Mouse (Mus musculus) mouse embryonic stem cell (cell line): Measurements from ENCODE around the gene F12.
"Not testable (repeated sequence)": the region's sequence is repeated elsewhere in the genome, so short reads cannot be mapped to it uniquely, and the experiment has no call there.

Experiments
- in situ Hi-C, 2 experiments: fragments of 300-500 bp; cut with MboI; formaldehyde crosslinking; loops; 1 replicate in 1 of 2; 3 replicates in 1 of 2; pipeline ENCODE4 v1.14.3; 2019 to 2020; ENCODE audit warnings: low sequenced_read_pairs in 2 of 2, low pct_unique_long_range_greater_than_20kb in 1 of 2, mixed read lengths in 1 of 2; ENCODE audit not compliant: unreplicated experiment in 1 of 2

F12 gene

DNA sequence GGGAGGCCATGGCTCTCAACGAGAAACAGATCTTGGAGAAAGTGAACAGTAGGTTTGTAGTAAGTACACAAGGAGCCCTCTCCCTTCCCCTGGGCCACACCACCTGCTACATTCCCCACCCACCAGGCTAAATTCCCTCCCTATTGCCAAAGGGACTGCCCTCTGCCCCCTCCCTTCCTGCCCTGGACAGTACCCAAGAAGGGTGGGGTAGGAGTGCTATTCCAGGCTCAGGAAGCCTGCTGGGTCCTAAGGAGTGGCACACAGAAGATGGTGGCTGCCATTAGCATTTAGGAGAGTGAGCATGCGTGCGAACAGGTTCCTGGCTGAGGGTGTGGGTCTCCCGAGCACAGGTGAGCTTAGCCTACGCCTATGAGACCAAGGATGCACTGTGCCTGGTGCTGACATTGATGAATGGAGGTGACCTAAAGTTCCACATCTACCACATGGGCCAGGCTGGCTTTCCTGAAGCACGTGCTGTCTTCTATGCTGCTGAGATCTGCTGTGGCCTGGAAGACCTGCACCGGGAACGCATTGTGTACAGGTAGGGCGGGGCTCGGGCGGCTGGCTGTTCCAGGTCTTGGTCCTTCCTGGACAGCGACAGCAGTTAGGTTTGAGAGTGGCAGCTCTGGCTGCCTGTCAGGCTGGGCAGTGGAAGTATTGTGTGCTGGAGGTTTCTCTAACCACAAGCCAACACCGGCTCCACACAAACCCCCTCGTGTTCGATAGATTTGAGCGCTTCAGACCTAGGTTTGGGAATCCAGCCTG, 25.4 kb upstream of the F12 start:
- in situ Hi-C loops = no loop called here

- in situ Hi-C loops = no loop called here
Measured at GRCm38 (mm10) chr13:55451296-55451695, 24.7 kb upstream of the F12 start.

GRCm38 (mm10) chr13:55450511-55450980, 24.0 kb upstream of the F12 start:
- in situ Hi-C loops = no loop called here

DNA sequence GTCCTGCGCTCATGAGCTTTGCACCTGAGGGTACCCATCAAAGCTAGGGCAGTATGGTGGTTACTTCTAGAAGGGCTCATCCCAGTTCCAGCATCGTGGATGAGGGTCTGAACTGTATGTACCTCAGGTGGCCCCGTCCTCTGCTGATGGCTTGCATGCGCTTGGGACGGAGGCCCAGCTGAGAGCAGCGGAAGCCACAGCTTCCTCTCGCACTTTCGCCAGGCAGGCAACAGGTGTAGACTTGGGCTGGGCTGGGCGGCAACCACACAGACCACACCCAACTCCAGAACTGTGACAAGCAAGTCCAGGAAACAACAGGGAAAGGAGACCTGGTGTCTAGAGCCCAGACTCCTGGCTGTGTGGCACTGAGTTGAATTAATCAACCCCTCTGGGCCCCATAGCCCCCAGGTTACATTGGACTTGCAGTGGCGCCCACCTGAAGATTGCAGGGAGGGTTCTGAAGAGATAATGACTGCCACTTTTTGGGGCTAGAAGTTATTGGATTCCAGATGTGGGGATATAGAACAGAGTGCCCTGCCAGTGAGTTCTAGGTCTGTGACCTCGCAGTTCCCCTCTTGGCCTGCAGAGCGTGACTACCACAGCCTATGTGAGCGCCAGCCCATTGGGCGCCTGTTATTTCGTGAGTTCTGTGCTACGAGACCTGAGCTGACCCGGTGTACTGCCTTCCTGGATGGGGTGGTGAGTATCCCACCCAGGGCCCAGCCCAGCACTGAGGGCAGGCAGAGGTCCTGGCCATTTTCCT, 23.3 kb upstream of the F12 start:
- in situ Hi-C loops = no loop called here

DNA sequence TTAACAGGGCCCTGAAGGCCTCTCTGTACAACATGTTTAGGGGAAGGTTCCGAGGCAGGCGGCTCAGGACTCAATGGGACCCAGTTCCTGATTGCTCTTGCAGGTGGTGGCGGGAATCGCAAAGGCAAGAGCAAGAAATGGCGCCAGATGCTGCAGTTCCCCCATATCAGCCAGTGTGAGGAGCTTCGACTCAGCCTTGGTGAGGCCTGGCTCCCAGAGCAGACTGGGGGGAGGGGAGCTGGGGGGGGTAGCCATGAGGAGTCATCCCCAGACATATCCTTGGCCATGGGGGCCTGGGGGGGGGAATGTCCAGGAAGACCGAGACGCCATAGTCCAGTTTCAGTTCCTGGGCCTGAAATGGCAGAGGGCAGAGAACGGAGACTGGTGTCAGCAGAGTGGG, 22.6 kb upstream of the F12 start:
- in situ Hi-C loops = no loop called here

DNA sequence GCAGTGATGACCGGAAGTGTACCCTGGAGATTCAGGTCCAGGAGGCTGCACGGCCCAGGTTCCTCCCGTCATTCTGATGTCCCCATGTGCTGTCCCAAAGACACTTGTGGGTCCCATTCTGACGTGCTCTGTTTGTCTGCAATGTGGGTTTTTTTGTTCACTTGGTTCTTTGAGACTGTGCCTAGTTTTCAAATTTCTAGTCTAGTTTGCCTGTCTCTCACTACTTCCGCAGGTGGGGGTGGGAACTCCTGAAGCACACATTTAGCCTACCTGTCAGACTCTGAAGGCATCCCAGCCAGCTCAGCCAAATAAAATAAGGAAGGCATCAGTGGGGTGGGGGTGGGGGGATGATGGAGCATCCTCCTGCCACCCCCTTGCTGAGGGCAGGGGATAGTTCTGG, 21.5 kb upstream of the F12 start:
- in situ Hi-C loops = no loop called here

DNA sequence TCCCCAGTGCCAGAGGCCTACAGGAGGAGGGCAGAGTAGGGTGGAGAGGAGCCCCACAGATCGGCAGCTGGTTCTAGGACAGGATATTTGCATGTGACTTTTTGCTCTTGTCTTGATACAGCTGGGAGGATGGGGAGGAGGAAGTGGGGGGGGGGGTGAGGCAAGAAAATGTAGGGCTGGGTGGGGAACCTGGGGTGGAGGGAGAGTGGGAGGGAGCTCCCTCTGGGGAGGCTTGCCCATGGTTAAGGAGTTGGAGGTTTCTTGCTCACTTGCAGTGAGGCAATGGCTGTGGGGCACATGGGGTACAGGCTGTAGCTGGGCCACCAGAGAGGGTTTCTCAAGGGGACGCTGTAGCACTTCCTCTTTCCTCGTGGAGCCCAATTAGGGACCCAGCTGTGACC, 20.9 kb upstream of the F12 start:
- in situ Hi-C loops = no loop called here

DNA sequence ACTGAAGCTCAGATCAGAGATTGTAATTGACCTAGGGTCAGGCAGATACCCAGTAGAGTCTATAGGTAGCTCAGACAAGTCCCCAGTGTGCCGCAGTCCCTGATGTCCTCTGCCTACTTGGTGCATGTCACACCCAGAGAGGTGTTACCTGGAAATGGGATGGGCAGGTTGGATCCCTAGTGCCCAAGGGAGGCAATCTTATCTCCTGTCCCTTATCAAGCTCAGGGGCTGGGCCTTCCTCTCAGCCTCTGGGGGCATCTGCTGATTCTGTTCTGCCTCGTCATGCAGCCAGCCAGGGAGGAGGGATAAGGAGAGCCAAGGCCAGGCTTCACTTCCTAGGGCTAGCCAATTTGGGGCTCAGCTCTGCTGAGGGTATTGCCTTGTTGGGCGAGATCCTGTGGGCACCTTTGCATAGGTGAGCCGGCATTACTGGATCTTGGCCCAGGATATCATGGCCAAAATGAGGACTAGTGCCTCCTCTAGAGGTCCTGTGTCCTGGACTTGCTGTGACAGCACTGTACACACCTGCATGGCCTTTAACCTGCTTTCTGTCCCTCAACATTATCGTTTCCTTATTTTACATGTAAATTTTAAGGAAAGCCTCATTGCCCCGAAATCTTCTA, 20.0 kb upstream of the F12 start:
- in situ Hi-C loops = no loop called here

- in situ Hi-C loops = no loop called here
Measured at GRCm38 (mm10) chr13:55445361-55446091, 18.9 kb upstream of the F12 start.

DNA sequence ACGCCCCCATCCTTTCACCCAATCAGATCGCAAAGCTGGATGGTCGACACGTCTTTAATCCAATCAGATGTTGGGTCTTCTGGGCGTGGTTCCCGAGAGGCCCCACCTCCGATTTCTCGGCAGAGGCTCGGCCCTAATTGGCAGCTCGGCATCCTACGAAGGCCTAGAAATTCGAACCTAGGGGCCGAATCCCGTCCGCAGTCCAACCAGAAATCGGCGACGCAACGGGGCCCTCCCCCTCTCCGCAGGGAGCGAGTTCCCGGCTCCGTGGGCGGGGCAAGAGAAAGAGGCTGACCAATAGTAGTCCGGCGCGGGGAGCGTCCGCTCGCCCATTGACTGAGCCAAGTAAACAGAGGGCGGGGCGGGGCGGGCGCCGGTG, 18.3 kb upstream of the F12 start, which contains the start of gene Grk6:
Gene Grk6, plus strand, starts transcription at position 136 of the 379 bp plus-strand sequence.
- in situ Hi-C loops = no loop called here

DNA sequence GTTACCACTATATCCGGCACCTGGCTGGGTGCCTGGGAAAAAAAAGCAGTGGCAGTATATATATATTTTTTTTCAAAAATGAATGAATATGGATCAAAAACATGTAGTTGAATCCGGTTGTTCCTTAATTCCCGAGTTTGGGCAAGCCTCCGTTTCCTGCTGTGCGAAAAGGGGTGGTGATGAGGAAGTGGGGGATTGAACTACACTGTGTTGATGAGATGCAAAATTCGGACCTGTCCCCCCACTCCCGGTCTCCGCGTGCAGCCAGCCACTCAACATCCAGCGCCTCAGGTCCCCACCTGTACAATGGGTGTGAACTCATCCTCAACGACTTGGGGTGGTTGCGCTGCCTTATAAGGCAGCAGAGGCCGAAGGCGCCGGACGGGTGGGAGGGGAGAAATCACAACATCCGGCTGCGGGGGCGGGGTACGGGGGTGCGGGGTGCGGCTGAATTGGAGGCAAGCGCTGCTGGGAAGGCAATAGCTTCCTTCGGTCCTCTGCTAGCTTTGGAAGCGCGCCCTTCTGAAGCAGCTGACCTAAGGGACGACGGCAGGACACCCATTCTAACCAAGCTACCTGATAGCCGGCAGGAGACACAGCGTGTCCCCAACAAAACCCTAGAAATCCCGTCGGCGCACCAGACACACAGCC, 17.8 kb upstream of the F12 start:
- in situ Hi-C loops = no loop called here

DNA sequence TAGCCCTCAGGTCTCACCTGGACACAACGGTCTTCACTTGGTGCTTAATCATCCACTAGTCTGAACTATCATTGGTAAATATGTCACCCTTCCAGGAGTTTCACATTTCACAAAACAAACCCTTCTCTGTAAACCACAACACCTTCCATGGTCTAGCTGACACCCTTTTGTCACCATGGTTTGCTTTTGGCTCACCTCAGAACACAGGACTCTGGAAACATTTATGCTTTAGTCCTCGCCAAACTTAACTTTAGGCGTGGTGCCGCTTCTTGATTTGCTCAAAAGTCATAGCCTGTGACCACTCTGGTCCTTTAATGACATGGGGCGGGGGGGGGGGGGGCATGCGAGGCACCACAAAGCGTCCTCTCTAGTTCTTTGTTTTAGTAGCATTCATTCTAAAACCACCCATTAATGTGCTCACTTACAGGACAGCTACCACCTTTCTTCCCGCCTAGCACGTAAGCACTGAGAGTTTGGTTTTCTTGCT, 17.2 kb upstream of the F12 start:
- in situ Hi-C loops = no loop called here

- in situ Hi-C loops = not testable (repeated sequence)
Measured at GRCm38 (mm10) chr13:55437111-55437629, 10.6 kb upstream of the F12 start.

DNA sequence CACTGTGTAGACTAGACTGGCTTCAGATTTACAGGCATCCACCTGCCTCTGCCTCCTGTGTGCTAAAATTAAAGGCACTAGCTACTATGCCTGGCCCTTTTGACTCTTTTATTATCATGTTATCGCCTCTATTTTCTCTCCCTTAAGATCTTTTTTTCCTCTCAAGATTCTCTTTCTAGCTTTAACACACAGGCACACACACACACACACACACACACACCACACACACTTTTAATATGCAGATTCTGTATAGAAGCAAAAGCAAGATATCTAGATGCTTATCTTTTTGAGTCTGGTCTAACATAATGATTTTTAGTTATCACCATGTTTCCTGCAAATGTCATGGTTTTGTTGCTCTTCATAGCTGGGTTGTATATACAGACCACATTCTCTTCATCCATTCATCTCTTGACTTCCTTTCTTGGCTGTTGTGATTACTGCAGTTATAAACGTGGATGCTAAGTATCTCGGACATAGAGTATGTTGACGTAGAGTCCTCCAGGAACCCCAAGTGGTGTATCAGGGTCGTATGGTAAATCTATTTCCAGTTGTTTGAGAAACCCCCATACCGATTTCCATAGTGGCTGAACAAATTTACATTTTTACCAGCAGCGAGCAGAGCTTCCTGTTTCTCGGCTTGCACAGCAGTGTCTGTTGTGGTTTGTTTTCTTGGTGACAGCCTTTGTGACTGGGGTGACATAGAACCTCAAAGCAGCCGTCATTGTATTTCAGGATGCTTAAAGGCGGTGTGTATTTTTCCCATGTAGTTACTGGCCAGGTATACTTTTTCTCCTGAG, 5.5 kb upstream of the F12 start:
- in situ Hi-C loops = no loop called here

DNA sequence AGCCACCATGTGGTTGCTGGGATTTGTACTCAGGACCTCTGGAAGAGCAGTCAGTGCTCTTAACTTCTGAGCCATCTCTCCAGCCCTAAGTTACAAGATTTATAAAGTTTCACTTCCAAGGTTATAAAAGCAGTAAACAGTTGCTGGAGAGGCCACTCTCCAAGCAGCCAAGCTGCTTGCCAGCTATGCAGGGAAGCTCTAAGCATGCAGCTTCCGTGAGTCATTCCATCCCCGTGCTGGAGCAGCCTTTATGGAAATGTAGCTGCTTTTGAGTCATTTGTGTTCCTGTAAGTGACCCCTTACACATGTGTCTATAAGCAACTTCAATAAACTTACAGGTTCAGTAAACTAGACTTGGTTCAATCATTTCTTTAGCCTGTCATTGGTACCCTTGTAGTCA, 4.0 kb upstream of the F12 start:
- in situ Hi-C loops = no loop called here

- in situ Hi-C loops = no loop called here
Measured at GRCm38 (mm10) chr13:55429226-55429888, 2.8 kb upstream of the F12 start.
